Mouse (Mus musculus) left cerebral cortex, adult 8-10 months (tissue): ENCODE measurements around the gene Tfam. TPM values are rescaled to one million over a fixed set of nuclear protein-coding genes. Genes with fewer than 3 reads are reported as not detected.

ENCODE experiments used
- DNase-seq, 2 experiments: peaks; one replicate each; pipeline ENCODE4 v3.0.0; 2022; ENCODE audit warnings: low spot score in 2 of 2
- total RNA-seq, 4 experiments: library from RNA; stranded (reverse); gene quantifications; 2 replicates each; pipeline ENCODE4 v1.2.4; 2022

Gene Tfam
- total RNA-seq, 4 experiments from 2014 or later, result 33.2 to 49.2 (median 37.5) TPM

GRCm38 (mm10) chr10:71225894-71226293, 12.2 kb downstream of the Tfam start:
- peak; percentile 54 to 74 for DNase-seq

GRCm38 (mm10) chr10:71223101-71223500, 15.0 kb downstream of the Tfam start:
- DNase-seq, result no peak

- no peak for DNase-seq
Measured at GRCm38 (mm10) chr10:71222639-71223038, 15.4 kb downstream of the Tfam start.

DNA sequence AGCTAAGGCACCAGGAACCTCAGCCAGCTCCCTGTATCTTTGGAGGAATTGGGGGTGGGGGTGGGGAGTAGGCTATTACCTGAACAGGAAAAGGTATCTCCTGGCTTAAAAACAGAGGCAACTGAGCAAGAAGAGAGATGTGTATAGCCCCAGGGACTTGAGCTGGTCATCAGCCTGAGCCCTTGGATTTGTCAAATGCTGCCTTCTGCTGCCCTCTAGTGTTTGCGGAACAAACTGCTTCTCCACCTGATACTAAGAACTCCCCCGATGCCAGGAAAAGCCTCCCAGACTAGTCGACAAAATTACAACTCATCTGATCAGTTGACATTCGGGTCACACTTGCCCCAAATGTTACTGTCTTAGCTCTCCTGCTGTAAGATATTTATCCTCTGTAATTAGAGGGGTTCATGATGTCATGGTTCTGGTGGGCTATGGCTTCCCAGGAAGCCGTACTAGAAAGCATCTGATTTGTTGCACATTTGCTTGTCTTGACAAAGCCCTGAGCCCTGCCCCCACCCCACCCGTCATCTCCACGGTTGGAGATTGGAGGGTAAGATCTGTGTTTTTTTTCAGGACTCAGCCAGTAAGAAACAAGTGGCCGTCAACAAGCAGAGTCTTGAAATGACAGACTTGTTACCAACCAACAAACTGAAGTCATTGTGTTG, 19.7 kb downstream of the Tfam start:
- DNase-seq, result peak; percentile 55 to 75

GRCm38 (mm10) chr10:71215996-71216395, 22.1 kb downstream of the Tfam start:
- DNase-seq, result no peak

DNA sequence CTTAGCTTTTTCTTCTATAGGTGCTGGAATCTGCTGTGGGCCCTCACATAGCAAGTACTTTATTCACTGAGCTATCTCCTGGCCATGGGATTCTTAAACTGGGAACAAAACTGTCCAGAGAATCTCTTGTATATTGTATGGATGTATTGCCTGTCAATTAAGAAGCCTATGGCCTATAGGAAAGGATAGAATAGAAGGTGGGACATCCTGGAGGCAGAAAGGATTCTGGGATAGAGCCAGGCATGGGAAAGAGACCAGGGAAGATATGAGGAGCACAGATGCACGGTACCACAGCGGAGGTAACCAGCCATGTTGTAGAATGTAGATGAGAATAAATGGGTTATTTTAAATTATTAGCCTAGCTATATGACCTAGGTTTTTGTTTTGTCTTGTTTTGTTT, 36.6 kb downstream of the Tfam start:
- no peak for DNase-seq

- DNase-seq, result no peak
Measured at GRCm38 (mm10) chr10:71200964-71201363, 37.1 kb downstream of the Tfam start.

GRCm38 (mm10) chr10:71198676-71199075, 39.4 kb downstream of the Tfam start:
- no peak for DNase-seq

DNA sequence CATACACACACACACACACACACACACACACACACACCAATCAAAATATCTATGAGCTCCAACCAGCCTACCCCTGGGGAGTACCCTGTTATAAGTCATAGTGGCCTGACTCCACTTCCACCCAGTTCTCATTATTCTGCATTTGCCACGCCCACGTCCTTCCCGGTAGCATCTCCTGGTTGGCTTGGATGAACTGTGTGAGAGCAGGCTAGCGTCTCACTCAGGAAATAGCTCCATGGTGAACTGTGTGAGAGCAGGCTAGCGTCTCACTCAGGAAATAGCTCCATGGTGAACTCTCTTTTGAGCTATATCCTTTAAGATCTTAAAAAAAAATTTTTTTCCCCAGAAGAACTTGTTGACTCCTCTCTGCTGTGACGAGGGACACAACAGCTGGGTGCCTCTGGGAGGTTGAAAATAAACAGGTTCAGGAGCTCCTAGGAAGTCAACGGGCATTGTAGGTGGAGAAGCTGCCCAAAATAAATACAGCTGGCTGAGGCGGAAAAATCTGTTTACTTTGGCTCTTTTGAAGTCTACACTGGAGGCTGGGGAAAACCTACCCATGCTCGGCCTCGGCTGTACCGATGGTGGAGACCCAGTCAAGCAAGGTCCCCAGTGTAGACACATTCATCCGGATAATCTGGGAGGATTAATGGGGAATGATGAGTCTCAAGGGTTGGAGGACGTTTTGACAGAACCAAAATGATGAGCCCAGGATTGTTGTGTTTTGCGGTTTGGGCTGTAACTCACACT, 40.9 kb downstream of the Tfam start:
- DNase-seq, result no peak

DNA sequence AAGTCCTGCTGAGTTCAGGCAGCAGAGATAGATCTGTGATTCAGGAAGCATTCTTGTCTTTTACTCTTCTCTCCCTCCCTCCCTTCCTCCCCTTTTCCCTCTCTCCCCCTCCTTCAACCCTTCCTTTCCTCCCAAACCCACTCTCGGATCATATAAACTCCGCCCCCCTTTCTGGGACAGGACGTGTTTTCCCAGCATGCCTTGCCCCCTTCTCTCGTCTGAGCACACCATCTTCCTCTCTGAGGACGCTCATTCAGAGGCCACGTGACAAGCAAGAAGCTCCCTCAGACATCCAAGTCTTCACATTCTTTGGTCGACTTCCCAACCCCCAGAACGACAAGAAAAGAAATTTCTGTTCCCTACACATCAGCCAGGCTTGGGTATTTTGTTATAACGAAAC, 42.6 kb downstream of the Tfam start:
- DNase-seq, result no peak

DNA sequence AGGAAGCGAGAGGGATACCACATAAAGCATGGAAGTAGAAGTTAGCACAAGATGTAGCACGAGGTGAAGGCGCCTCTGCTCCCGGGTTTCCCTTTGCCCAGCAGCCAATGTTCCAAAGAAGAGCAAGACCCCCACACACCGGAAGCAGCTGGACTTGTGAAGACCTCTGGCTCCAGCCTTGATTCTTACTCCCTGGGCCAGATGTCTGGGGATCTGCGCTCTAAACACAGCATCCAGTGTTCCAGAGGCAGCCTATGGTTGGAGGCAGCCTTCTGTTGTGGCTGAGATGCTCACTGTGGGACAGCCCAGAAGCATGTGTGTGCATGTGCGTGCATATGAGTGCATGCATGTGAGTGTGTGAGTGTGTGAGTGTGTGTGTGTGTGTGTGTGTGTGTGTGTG, 43.4 kb downstream of the Tfam start:
- no peak for DNase-seq

- no peak for DNase-seq
Measured at GRCm38 (mm10) chr10:71193319-71193718, 44.8 kb downstream of the Tfam start.

DNA sequence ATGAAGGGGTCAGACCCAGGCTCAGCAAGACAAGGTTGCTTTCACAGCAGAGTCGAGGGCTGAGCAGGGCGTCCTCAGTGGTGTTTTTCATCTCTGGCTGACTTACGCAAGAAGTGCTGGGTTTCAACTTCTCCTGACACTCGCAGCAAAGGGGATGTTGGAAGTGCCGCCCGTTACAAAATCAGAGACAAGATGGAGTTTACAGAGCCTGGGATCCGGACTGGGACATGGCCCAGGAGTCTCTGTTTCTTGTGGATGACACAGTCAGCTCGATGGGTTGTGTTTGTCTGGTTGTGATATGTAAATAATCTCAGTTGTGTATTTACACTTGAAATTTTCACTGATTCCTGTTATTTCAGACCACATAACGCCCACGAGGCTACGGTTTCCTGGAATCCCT, 45.2 kb downstream of the Tfam start:
- DNase-seq, result no peak

GRCm38 (mm10) chr10:71188681-71189080, 49.4 kb downstream of the Tfam start:
- no peak for DNase-seq

GRCm38 (mm10) chr10:71185059-71185458, 53.0 kb downstream of the Tfam start:
- DNase-seq, result no peak

GRCm38 (mm10) chr10:71183339-71184031, 54.6 kb downstream of the Tfam start:
- no peak for DNase-seq

DNA sequence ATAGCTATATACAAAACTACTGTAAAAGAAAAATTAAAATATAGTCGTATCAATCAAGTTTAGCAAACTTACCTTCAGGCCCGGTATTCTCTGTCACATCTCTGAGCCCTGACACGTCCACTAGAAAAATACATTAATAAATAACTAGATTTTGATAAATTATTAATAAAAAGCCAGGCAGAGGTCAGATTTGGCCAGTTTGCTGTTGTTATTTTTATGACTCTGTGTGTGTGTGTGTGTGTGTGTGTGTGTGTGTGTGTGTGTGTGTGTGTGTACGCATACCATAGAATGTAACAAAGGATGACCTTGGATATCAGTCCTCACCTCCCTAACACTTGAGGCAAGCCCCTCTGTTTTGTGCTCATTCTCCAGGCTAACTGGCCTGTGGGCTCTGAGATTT, 56.1 kb downstream of the Tfam start:
- no peak for DNase-seq

DNA sequence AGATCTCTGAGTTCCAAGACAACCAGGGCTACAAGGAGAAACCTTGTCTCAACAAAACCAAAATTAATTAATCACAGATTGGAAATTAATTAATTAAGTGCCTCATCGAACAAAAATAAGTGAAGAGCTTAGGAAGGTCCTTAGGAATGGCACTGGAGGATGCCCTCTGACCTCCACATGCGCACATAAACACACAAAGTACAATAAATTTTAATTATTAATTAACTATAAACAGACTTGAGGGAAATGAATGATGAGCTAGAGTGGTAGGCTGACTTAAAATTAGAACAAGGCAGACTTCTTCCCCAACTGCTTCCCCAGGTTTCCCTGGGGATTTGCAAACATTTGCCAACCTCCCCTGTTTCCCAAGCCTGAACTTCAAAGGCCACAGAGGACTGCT, 57.0 kb downstream of the Tfam start:
- no peak for DNase-seq

- no peak for DNase-seq
Measured at GRCm38 (mm10) chr10:71180057-71180456, 58.0 kb downstream of the Tfam start.

- DNase-seq, result no peak
Measured at GRCm38 (mm10) chr10:71177201-71177600, 60.9 kb downstream of the Tfam start.

DNA sequence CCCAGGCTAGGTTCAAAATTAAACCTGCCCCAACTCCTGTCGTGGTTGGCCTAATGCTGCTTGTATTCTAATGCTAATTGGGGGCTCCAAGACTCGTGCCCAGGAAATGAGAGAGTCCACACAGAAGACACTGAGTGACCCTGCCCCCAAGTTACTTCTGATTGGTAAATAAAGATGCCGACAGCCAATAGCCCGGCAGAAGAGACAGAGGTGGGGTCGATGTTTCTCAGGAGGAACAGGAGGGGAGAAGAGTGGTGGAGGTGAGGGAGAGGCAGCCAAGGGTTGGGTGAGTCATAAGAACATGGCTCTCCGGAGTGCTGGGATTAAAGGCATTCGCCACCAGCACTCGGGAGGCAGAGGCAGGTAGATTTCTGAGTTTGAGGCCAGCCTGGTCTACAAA, 61.7 kb downstream of the Tfam start:
- DNase-seq, result no peak
